Mouse (Mus musculus): ENCODE data around the gene Vwa8.
"Not testable (repeated sequence)": the region's sequence is repeated elsewhere in the genome, so short reads cannot be mapped to it uniquely, and the experiment has no call there.

The Vwa8 gene

GRCm38 (mm10) chr14:78885915-78886534 is 37.2 kb downstream of the Vwa8 start:
- no peak for DNase-seq (ENCODE audit: low spot score)

GRCm38 (mm10) chr14:78886566-78887234 is 37.8 kb downstream of the Vwa8 start:
- no peak for DNase-seq (ENCODE audit: low spot score)

GRCm38 (mm10) chr14:78887494-78887893 is 38.6 kb downstream of the Vwa8 start:
- not testable (repeated sequence) for DNase-seq (ENCODE audit: low spot score)

DNA sequence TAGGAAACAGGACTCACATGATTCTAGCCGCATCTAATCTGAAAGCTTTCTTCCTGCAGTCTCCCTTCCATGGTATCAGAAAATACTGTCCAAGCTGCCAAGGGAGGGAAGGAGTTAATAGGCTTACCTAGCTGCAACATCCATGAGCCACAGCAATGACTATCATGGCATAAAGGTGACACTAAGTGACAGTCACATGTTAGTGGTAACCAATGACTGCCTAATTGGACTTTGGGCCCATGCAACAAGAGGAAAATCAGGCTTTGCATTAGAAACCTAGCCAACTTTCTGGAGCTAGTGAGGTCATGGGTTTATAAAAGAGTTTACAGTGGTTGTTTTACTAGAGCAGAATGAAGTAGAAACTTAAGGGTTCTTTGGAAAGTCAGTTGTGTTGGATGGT is 46.6 kb downstream of the Vwa8 start:
- DNase-seq (ENCODE audit: low spot score), result no peak

- no peak for DNase-seq (ENCODE audit: low spot score)
Measured at GRCm38 (mm10) chr14:78896252-78896651, 47.4 kb downstream of the Vwa8 start.

- no peak for DNase-seq (ENCODE audit: low spot score)
Measured at GRCm38 (mm10) chr14:78900770-78901169, 51.9 kb downstream of the Vwa8 start.

DNA sequence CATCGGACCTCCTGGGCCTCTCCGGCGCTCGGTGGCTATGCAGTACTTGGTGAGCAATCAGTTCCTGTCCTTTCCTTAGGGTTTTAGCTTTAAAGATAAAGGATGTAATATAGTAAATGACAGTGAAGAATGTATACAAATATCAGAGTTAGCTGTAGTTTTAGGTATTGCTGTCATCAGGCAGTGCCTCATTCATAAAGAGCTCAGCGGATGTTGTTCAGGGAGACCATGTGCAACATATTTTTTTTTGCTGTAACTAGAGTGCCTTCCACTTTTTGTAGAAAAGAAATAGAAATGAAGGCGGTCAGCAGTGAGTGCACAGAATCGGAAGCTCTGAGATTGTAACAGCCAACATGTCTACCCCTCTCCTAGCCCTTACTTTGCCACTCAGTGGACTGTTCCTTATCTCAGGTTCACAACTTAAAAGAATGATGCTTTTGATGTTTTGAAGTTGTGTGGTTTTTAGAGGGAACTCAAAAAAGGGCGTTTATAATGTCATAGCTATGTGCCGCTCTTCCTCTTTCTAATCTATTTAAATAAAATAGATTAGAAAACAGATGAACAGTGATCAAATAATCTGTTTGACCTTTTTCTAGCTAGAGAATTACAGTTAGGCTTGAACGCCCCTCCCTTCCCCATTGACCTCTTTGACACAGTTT is 59.5 kb downstream of the Vwa8 start:
- DNase-seq (ENCODE audit: low spot score), result no peak

- DNase-seq (ENCODE audit: low spot score), result no peak
Measured at GRCm38 (mm10) chr14:78912076-78912475, 63.2 kb downstream of the Vwa8 start.

DNA sequence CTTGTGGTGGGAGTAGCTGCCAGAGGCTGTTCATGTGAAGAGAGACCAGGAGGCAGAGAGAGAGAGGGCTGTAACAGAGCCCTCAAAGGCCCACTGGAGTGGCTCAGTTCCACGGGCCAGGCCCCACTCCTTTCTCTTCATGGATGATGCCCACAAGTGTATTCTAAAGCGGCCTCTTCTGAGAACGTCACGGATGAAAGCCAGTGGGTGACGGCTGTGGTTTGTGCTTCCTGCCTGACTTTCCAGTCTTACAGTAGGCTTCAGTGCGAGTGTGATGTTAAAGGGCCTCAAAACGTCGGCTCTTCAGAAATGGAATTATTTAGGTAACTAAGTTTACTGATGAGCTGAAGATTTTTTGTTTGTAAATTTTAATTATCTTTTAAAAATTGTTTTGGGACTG is 65.3 kb downstream of the Vwa8 start:
- no peak for DNase-seq (ENCODE audit: low spot score)

DNA sequence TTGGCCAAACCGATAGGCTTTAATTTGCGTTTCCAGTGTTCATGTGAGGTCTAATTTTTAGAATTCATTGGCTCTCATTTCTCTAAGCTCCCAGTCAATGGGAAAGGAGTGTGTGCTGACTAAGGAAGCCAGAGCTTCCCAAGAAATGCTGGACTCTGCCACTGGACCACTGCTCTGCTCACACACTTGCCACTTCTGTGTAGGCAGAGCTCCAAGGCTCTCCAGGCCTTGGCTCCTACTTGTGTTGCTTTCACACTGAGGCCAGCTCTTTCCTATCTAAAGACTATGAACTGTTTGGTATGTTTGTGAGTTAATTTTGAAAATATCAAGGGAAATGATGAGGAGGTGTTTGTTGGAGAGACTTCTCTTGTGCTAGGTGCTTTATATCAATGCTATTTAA is 67.8 kb downstream of the Vwa8 start:
- no peak for DNase-seq (ENCODE audit: low spot score)

- no peak for DNase-seq (ENCODE audit: low spot score)
Measured at GRCm38 (mm10) chr14:78921219-78921618, 72.4 kb downstream of the Vwa8 start.

DNA sequence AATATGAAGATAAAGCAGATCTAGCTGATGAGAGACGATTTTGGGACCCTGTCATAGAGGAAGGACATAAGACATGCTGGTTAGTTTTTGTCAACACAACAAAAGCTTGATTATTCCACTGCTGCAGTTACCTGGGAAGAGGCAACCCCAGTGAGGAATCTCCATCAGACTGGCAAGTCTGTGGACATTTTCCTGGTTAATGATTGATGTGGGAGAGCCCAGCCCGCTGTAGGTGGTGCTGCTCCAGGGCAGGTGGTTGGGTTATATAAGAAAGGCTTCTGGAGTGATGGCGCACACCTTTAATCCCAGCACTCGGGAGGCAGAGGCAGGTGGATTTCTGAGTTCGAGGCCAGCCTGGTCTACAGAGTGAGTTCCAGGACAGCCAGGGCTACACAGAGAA is 74.8 kb downstream of the Vwa8 start:
- no peak for DNase-seq (ENCODE audit: low spot score)

DNA sequence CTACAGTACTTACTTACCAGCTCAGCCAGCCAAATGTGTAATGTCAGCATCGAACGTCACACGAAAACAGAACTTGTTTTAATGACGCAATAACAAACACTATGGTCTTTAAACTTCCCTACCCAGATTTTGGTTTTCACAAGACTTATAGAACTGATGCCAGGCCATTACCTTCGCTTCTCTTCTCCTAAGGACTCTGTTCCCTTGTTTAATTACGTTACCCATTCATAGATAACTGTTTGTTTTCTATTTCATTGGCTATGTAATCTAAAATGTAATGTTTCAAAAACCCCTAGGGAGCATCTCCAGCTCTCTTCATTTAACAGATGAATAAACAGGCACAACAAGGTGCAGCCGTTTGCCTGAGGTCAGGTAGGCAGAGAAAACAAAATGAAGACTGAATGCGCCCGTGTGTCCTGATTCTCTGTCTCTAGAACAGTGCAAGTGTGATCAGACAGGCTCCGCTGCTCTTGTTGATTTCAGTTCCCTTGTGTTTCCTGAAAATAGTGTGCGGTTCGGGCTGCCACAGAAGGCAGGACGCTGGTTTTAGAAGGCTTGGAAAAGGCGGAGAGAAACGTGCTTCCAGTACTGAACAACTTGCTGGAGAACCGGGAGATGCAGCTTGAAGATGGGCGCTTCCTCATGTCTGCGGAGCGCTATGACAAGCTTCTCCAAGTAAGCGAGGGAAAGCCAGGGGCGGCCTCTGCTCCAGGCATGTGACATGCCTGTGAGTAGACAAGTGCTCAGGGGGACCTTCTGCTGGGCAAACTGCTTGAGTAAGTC is 76.1 kb downstream of the Vwa8 start:
- DNase-seq (ENCODE audit: low spot score), result no peak

GRCm38 (mm10) chr14:78932094-78932493 is 83.2 kb downstream of the Vwa8 start:
- no peak for DNase-seq (ENCODE audit: low spot score)

GRCm38 (mm10) chr14:78933399-78933798 is 84.5 kb downstream of the Vwa8 start:
- DNase-seq (ENCODE audit: low spot score), result no peak

DNA sequence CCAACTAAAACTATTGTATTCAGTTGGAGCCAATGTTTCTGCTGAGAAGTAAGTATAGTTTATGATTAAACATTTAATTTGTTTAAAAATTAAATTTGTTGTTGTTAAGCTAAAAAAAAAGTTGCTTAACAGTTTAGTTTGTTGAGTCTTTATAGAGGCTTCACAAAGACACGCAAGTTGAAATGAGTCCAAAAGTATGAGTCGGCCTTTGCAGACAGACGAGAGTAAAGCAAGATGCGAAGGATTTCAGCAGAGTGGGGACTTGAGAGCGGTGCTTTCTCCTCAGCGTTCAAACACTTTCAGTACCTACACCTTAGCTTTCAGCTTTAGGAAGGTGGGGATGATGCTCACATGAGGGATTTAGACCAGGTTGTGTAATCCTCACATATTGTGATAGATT is 85.7 kb downstream of the Vwa8 start:
- DNase-seq (ENCODE audit: low spot score), result no peak

- DNase-seq (ENCODE audit: low spot score), result no peak
Measured at GRCm38 (mm10) chr14:78935796-78936195, 86.9 kb downstream of the Vwa8 start.

DNA sequence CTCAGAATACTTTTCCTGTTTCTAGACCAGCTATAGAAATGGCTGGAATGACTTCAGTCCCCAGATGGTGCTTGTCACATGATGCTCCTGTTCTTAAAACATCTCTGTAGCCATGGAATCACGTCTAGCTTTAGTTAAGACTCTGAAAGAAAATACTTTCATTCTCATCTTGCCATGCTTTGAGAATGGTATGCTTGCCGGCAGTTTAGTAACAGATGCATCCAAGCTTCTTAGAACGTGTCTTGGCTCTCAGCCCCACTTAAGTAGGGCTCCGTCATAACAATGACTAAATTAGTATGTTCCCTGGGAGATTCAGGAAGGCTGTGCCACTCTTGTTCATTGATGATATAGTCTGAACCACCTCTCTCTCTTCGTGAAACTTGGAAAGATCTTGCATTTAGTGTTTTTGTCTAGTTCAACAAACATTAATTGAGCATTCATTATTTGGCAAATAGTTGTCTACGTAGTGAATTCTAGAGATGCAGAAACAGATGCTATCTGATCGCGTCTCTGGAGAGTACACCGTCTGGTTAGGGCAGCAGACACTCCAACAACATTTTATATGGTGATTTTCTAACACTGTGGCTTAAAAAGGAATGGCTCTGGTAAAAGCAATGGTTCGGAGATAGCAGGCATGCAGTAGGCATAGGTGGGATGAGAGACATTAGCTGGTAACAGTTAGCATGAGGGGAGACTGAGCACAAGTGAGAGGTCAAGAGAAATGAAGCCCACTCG is 93.1 kb downstream of the Vwa8 start:
- no peak for DNase-seq (ENCODE audit: low spot score)

- no peak for DNase-seq (ENCODE audit: low spot score)
Measured at GRCm38 (mm10) chr14:78955745-78956144, 106.9 kb downstream of the Vwa8 start.

DNA sequence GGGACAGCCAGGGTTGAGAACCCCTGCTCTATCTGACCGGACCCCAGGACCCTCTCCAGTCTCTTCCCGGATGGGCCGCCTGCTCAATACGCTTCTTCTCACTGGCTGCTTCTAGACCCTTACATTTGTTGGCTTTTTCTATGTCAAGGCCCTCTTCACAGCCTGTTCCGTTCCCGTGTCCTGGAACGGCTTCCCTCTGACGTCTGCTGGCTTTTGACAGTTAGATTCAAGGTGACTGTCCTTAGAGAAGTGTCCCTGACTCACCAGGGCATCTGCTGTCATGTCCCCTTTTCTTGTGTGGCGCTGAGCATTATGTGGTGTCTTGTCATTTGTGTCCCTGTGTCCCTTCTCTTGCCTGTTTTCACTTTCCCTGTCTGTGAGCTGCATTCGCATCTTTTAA is 121.8 kb downstream of the Vwa8 start:
- no peak for DNase-seq (ENCODE audit: low spot score)

DNA sequence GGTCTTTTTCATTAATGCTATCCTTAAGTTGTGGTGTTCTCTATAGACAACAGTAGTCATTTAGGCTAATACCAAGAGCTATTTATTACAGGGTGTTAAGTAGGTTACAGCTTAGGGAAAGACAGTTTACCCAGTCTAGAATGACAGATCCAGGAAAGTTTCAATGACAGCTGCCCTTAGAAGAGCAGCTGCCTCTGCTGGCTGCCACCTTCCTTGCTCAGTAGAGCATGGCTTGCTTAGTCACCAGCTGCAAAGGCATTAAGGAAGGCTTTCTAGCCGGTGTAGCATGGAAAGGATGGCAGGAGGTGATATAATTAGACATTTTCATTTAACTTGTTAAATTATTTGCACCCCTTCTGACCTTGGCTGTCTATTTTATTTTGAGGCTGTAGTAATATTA is 123.6 kb downstream of the Vwa8 start:
- DNase-seq (ENCODE audit: low spot score), result no peak

DNA sequence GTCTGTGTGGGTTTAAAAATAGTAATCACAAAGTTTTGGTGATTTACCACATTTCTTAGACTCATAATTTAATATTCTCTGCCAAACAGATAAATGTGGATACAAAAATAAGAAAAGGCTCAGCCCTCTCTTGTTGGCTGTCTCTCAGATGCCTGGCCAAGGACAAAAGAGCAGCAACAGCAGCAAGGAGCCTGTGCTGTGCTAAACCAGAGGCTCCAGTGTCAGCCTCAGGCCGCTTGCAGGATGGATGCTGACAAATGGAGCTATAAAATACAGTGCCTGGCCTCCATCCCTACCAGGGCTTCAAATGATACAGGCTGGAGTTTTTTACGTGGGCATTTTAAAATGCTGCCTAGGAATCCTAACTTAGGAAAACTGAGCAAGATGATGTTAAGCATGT is 134.3 kb downstream of the Vwa8 start:
- no peak for DNase-seq (ENCODE audit: low spot score)

Measured in ovary, postnatal 10 days (tissue).